Mouse (Mus musculus): ENCODE data around the gene Nsrp1.
"Not testable (repeated sequence)": the region's sequence is repeated elsewhere in the genome, so short reads cannot be mapped to it uniquely, and the experiment has no call there.

The Nsrp1 gene

GRCm38 (mm10) chr11:77078273-77079134, at the start of gene Nsrp1:
Gene Nsrp1 (minus strand): TSS chr11:77078435.
- peak; percentile 100 for ATAC-seq (ENCODE audit: low TSS enrichment)

DNA sequence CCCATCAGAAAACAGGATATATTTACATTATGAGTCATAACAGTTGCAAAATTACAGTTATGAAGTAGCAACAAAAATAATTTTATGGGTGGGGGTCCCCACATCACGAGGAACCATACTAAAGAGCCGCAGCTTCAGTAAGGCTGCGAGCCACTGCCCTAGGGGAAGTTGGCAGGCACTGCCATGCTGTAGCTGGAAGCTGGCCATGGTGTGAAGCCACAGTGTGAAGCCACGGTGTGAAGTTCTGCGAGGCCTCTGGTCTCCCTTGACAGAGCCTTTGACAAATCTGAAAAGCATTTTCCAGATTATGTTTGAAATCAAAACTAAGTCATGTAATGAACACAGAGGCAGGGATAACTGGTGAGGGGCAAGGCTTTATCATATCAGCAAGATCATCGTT, 32.9 kb upstream of the Nsrp1 start:
- no peak for ATAC-seq (ENCODE audit: low TSS enrichment)

- ATAC-seq (ENCODE audit: low TSS enrichment), result no peak
These were observed 30.2 kb upstream of the Nsrp1 start for GRCm38 (mm10) chr11:77108442-77108841.

DNA sequence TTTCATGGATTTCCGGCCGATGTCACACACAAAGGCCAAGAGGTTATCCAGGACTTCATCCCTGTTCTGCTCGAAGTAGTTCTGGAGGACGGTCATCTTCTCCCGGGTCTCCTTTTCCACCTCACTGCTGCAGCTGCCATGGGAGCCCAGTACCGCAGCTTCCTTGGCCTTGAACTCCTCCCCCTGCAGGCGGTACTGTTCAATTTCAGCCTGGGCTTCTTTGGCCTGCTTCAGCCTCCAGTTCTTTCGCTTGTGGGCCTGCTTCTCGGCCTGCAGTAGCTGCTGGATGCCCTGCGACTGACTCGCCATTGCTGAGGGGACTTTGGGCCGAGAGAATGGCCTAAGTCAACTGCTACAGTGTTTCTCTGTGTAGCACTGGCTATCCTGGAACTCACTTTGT, 29.6 kb upstream of the Nsrp1 start:
- ATAC-seq (ENCODE audit: low TSS enrichment), result not testable (repeated sequence)

DNA sequence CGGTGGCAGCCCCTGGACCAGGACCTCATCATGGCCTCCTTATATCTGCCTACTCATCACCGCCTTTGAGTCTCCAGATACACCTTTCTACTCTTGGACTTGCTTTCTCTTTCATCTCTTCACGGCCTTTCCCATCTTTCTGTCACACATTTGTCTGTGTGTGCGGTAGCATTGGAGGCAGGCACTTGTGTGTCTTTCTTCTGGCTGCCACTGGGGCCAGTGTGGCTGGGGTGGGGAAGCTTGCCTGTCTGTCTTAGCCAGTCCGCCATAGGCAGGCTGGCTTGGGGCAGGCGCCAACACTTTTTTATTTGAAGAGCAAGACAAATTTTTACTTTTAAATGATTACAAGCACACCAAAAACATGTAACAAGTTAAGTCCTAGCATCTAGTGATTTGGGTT, 28.7 kb upstream of the Nsrp1 start:
- no peak for ATAC-seq (ENCODE audit: low TSS enrichment)

DNA sequence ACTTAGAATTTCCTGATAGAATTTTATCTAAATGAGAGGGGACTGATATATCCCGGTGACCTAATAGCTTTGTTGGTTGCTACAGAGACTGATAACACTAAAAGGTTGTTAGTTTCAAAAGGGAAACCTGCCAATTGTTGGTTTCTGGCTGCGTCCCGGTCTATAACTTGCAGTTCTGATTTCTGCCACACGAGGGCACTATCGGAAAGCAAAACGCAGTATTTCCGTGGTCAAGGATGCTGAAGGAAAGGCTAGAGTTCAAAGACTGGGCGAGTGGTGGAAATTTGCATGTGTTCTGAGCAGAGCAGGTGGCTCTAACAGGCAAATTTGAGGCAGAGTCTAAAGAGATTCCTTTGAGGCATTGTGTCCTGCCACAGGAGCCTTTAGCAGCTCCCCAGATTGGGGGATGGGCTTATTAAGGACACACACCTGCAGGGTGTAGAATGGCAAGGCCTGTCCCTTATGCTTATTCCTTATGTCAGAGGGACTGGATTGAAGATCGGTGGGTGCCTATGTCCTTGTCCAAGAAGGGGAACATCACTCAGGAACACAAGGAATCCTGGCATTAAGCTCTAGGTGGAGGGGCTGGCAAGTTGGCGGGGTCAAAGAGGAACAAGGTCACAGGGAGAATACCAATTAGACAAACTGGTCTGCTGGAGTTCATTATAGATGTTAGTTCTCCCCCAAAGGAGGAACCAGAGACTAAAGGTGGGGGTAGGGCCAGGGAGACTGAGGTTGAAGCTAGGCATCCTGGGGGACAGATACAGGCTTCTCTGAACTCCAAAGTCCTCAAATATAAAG, 22.1 kb upstream of the Nsrp1 start:
- no peak for ATAC-seq (ENCODE audit: low TSS enrichment)

GRCm38 (mm10) chr11:77098332-77098972, 20.2 kb upstream of the Nsrp1 start:
- ATAC-seq (ENCODE audit: low TSS enrichment), result no peak

DNA sequence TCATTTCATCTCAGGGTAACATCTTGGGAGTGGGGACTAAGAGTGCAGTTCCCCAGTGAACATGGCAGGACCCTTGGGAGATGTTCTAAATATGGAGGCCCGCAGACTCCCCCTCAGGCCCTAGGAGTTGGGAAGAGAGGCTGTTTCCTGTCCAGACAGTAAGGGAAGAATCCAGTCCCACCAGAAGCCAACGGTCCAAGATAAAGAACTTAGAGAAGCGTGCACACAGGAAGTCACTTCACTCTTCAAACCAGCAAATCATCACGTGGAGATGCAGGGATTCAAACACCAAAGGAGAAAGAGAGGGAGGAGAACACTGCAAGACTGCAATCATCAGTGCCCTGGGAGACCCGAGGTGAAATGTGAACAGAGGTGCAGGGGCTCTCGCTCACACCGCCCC, 18.8 kb upstream of the Nsrp1 start:
- no peak for ATAC-seq (ENCODE audit: low TSS enrichment)

DNA sequence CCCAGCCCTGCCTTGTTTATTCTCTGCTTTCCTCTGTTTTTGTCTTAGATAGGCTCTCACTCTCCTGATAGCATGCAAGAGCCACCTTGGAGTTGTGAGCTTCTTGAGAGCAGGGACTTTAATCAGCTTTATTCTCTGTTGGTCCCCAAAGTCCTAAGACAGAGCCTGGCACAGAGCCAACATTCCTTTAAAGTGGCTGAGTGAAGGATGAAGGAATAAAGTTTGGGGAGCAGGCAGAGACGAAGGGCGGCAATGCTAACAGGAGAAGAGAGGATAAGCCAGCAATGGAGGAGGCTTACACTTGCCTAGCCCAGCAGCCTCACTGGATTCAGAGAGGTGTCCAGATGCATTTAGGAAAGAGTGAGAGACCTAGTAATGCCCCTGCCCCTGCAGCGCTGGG, 18.3 kb upstream of the Nsrp1 start:
- ATAC-seq (ENCODE audit: low TSS enrichment), result no peak

DNA sequence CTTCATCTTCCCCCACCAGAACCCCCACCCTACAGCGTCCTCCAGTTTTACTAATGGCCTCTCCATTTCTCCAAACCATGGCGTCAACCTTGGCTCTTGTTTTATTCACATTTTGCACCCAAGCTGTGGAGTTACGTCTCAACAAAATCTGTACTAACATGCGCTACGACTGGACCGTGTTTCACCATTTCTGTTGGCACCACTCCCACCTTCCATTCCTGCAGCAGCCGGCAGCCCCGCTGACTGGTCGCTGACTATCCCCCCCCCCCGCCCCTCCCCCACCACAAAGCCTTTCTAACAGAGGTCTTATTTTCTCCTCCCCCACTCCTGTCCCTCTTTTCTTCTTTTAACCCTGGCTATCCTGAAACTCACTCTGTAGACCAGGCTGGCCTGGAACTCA, 17.0 kb upstream of the Nsrp1 start:
- no peak for ATAC-seq (ENCODE audit: low TSS enrichment)

DNA sequence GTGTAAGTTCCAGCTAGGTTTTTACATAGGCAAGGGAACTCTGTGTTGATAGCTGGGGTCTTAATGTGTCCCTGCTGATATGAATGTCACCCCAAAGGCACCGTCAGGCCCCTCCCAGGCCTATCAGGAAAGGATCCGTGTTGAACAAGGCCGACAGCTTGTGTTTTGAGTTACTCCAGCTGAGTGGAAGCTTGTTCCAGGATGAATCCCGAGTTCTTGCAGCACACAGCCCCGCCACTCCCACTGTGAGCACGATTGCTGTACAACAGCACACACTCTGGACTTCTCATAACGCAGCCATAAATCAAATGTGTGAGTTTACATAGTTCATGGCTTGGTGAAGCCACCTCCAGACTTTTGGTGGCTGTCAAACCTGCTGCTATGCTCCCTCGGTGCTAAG, 15.9 kb upstream of the Nsrp1 start:
- ATAC-seq (ENCODE audit: low TSS enrichment), result no peak

GRCm38 (mm10) chr11:77093208-77093607, 15.0 kb upstream of the Nsrp1 start:
- ATAC-seq (ENCODE audit: low TSS enrichment), result no peak

- no peak for ATAC-seq (ENCODE audit: low TSS enrichment)
These were observed 10.9 kb upstream of the Nsrp1 start for GRCm38 (mm10) chr11:77089162-77089561.

DNA sequence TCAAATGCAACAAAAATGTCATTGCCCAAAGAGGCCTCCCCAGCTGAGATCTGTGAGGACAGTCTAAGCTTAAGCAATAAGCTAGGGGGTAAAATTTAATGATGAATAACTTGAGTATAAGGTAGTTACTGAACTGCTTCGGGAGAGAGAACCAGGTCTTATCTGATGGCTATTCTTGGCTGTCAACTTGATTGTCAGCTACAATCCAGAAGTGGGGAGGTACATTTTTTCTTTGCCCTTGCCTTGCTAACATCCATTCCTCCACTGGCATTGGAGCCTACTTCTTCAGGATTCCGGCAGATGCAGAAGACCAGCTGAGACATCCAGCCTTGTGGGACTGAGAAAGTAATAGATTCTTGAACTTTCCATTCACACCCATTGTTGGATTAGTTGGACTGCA, 8.8 kb upstream of the Nsrp1 start:
- ATAC-seq (ENCODE audit: low TSS enrichment), result no peak

GRCm38 (mm10) chr11:77084001-77084682, 5.9 kb upstream of the Nsrp1 start:
- no peak for ATAC-seq (ENCODE audit: low TSS enrichment)

DNA sequence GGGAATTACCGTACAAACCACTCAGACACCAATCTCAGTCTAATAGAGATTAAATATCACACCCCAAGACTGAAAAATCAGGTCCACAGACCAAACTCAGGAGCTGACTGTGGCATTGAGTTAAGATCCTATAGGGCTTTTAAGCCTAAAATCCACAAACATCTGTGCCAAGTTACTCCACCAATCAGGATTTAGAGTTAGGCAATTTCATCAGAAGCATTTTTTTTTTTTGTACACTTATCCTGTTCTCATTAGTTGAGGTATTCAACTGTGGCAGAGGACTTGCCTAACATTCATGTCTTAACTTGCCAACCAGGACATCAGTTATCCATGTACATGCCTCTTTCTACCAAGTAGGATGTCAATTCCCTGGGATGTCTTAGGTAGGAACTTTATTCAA, 1.1 kb upstream of the Nsrp1 start:
- ATAC-seq (ENCODE audit: low TSS enrichment), result no peak

DNA sequence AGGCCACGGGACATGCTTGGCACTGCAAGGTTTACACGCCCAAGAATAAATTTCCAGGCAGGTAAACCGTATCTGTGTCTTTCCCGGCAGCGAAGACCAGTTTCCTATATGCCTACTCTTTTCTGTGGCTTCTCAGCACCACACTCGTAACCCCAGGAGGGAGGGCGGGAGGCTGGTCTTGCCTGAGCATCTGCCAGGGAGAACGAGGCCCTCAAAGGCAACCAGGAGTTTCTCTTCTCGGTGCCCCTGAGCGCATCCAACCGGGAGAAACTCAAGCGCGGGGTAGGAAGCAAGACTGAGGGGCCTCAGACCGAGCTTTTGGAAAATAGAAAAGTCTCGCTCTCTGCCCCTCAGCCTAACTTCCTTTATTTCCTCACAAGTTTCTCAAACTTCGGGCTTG, 443 bp downstream of the Nsrp1 start:
- ATAC-seq (ENCODE audit: low TSS enrichment), result peak; percentile 23; the same call in 1 of the 2 replicates

DNA sequence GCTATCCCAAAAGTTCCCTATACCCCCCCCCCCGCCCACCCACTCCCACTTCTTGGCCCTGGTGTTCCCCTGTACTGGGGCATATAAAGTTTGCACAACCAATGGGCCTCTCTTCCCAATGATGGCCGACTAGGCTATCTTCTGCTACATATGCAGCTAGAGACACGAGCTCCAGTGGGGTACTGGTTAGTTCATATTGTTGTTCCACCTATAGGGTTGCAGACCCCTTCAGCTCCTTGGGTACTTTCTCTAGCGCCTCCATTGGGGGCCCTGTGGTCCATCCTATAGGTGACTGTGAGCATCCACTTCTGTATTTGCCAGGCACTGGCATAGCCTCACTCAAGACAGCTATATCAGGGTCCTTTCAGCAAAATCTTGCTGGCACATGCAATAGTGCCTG, 904 bp downstream of the Nsrp1 start:
- not testable (repeated sequence) for ATAC-seq (ENCODE audit: low TSS enrichment)

GRCm38 (mm10) chr11:77070721-77071120, 7.5 kb downstream of the Nsrp1 start:
- ATAC-seq (ENCODE audit: low TSS enrichment), result no peak

GRCm38 (mm10) chr11:77068825-77069224, 9.4 kb downstream of the Nsrp1 start:
- ATAC-seq (ENCODE audit: low TSS enrichment), result no peak

DNA sequence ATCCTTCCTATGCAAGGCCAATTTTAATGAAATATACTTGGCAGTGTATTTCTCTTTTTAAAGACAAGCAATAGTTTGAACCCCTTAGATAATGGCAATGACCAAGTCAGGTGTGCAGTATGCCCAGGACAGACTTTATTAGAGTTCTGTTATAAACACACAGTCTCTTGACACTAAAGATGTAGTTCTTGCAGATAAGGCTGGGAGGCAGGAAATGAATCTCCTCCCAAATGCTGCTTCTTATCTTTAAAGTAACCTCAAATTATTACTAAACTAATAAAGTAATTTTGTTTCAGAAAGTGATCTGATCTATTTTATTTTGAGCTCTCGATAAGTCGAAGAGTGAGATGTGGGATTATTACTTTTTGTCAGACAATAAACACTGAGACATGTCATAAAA, 14.8 kb downstream of the Nsrp1 start:
- ATAC-seq (ENCODE audit: low TSS enrichment), result no peak

DNA sequence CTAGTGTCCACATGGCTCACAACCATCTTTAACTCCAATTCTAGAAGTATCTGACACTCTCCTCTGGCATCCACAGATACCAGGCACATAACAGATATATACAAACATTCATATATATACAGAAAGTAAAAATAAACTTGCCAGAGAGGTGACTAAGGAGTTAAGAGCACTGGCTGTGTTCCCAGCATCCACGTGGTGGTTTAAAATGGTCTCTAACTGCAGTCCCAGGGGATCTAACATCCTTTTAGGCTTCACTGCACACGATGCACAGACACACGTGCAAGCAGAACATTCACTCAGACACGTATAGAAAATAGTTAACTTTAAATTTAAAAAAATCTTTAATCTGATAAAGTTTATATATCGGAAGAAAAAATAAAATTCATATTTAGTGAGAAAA, 16.3 kb downstream of the Nsrp1 start:
- ATAC-seq (ENCODE audit: low TSS enrichment), result no peak

All from frontal cortex, adult (tissue).